Mouse (Mus musculus): ENCODE data around the gene Zxdb.

DNA sequence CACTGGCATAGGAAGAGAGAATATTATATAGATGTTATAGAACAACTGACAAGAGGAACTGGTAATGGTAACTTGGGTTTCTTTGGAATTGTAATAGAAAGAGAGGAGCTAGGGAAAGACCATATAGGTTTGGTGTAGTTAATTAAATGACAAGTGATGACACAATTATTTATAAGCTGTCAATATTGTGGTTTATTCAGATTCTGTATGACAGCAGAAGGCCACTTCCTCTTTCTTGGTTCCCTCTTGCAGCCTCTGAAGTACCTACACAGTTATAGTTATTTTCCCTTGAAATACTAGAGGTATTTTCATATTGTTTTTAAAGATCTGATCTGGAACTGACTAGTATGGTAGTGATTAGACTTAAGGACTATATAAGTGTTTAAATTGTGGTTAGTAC is 7.2 kb downstream of the Zxdb start:
- TF ChIP-seq CTCF (IDR thresholded peaks at IDR 0.05; ENCODE audit: borderline replicate concordance, insufficient read depth, low read length) (no peak), POLR2A (IDR thresholded peaks at IDR 0.05; ENCODE audit: low read depth, low read length) (no peak)

Measured in embryonic fibroblast, embryonic 13.5 days (primary cell).